Mouse (Mus musculus) G1E (cell line): ENCODE results near the gene Atxn10. TPM values are rescaled to one million over a fixed set of nuclear protein-coding genes. Genes with fewer than 3 reads are reported as not detected.

Experiments
- ATAC-seq: 2 replicates; pipeline ENCODE4 v1.8.0; 2016; ENCODE audit warnings: mild to moderate bottlenecking; ENCODE audit not compliant: insufficient number of reproducible peaks, poor library complexity, low FRiP score, severe bottlenecking; ENCODE audit errors: extremely low read depth
- DNase-seq: peaks from one replicate; pipeline ENCODE4 v3.0.0; 2012; ENCODE audit warnings: low spot score
- H3K27me3 ChIP-seq: 2 replicates; pipeline ENCODE4 v1.6.1; 2012; ENCODE audit warnings: mild to moderate bottlenecking, low read length, inconsistent platforms; ENCODE audit not compliant: insufficient read depth
- H3K36me3 ChIP-seq: replicated peaks from 2 replicates; pipeline ENCODE3; 2012; ENCODE audit warnings: mild to moderate bottlenecking, inconsistent platforms
- H3K4me1 ChIP-seq: 2 replicates; pipeline ENCODE4 v1.6.1; 2012; ENCODE audit warnings: low read depth, low read length, inconsistent platforms, mixed read lengths; ENCODE audit not compliant: insufficient read depth
- H3K4me3 ChIP-seq: 2 replicates; pipeline ENCODE4 v1.5.1; 2012; ENCODE audit warnings: low read depth, mild to moderate bottlenecking, inconsistent platforms, low read length, moderate library complexity, mixed read lengths
- H3K9me3 ChIP-seq: replicated peaks from 2 replicates; pipeline ENCODE4 v1.6.1; 2012; ENCODE audit warnings: inconsistent platforms
- CTCF ChIP-seq: IDR thresholded peaks from 2 replicates; pipeline ENCODE4 v1.5.1; 2012; ENCODE audit warnings: low read depth, low read length, inconsistent platforms, mixed read lengths
- GATA1 ChIP-seq: IDR thresholded peaks from 2 replicates; pipeline ENCODE4 v1.6.1; 2012; ENCODE audit warnings: borderline replicate concordance, low read length, inconsistent platforms, mixed read lengths
- GATA2 ChIP-seq: IDR thresholded peaks from 2 replicates; pipeline ENCODE4 v1.6.1; 2012; ENCODE audit warnings: low read depth, low read length, inconsistent platforms, borderline replicate concordance
- POLR2AphosphoS5 ChIP-seq: IDR thresholded peaks from 2 replicates; pipeline ENCODE4 v1.6.1; 2012; ENCODE audit warnings: low read depth, low read length, inconsistent platforms; ENCODE audit not compliant: insufficient replicate concordance
- TAL1 ChIP-seq: conservative IDR thresholded peaks from 2 replicates; pipeline ENCODE4 v1.6.1; 2012; ENCODE audit warnings: low read depth, low read length, inconsistent platforms, mixed read lengths
- polyA plus RNA-seq: library from polyadenylated mRNA; stranded (reverse); fragments of >175 nt; gene quantifications from 2 replicates; pipeline ENCODE4 v1.2.3, GENCODE M21; 2012
- total RNA-seq, 2 experiments: library from RNA; stranded (forward) in 1 of 2; stranded (reverse) in 1 of 2; fragments of 200-1000 nt in 1 of 2; fragments of >200 nt in 1 of 2; fragmentation: Nextera tagmentation in 1 of 2; gene quantifications; 2 replicates each; pipeline ENCODE4 v1.2.3; 2014 to 2017

Gene Atxn10
- total RNA-seq (2014; fragmentation: Nextera tagmentation), result 185 and 192 TPM in 2 replicates
- total RNA-seq (2017), result 94.3 and 99.1 TPM in 2 replicates
- 92.9 and 115 TPM in 2 replicates for polyA plus RNA-seq

- no peak for ATAC-seq
- no peak for DNase-seq
- Histone ChIP-seq H3K36me3 (peaks cover 12% of the 10 kb centered on the region), H3K27me3 (no peaks in the 10 kb centered on the region), H3K9me3 (no peaks in the 10 kb centered on the region), H3K4me3 (peak within 1 kb of the TSS; percentile 94), H3K4me1 (peaks cover 19% of the 10 kb centered on the region)
- TF ChIP-seq CTCF (no peak), TAL1 (no peak), GATA1 (no peak), GATA2 (no peak), POLR2AphosphoS5 (no peak)
These were observed at the start of gene Atxn10 for GRCm38 (mm10) chr15:85335671-85336300. Gene Atxn10 (plus strand): TSS chr15:85336245.

GRCm38 (mm10) chr15:85294632-85295031 is 41.4 kb upstream of the Atxn10 start:
- Histone ChIP-seq H3K27me3 (no peaks in the 10 kb centered on the region), H3K36me3 (no peaks in the 10 kb centered on the region), H3K4me1 (no peaks in the 10 kb centered on the region), H3K9me3 (peaks cover 7% of the 10 kb centered on the region), H3K4me3 (no peak overlapping the region)
- DNase-seq, result no peak
- ATAC-seq, result no peak
- TF ChIP-seq TAL1 (no peak), CTCF (no peak), GATA2 (no peak), POLR2AphosphoS5 (no peak), GATA1 (no peak)

GRCm38 (mm10) chr15:85295544-85295943 is 40.5 kb upstream of the Atxn10 start:
- no peak overlapping the region for H3K4me3 ChIP-seq
- peaks cover 7% of the 10 kb centered on the region for H3K9me3 ChIP-seq
- TF ChIP-seq POLR2AphosphoS5 (no peak), TAL1 (no peak), CTCF (no peak), GATA2 (no peak), GATA1 (no peak)
- H3K4me1 ChIP-seq, result no peaks in the 10 kb centered on the region
- H3K36me3 ChIP-seq, result no peaks in the 10 kb centered on the region
- H3K27me3 ChIP-seq, result no peaks in the 10 kb centered on the region
- DNase-seq (no peak), ATAC-seq (no peak)

DNA sequence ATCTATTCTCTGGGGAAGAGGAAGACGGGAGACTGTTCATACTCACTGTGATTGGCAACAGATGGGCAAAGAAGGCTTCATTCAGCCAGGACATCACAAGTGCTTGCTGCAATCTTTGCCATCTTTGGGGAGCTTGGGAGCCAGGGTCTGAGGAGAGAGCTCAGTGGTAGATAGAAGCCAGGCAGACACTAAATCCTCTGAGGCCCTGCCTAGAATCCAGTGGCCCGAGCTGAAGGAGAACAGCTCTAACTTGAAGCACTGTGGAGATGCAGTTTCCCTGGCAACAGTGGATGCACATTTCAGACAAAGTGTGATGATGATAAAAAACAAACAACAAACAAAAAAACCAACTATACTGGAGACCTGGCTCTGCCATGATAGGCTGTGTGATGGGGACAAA is 40.1 kb upstream of the Atxn10 start:
- H3K9me3 ChIP-seq, result peaks cover 4% of the 10 kb centered on the region; the same call in 1 of the 2 replicates
- no peak for TF ChIP-seq TAL1
- no peak for TF ChIP-seq GATA1
- TF ChIP-seq GATA2, result no peak
- ATAC-seq, result no peak
- no peaks in the 10 kb centered on the region for H3K4me1 ChIP-seq
- H3K4me3 ChIP-seq, result no peak overlapping the region
- H3K27me3 ChIP-seq, result no peaks in the 10 kb centered on the region
- DNase-seq, result no peak
- H3K36me3 ChIP-seq, result no peaks in the 10 kb centered on the region

DNA sequence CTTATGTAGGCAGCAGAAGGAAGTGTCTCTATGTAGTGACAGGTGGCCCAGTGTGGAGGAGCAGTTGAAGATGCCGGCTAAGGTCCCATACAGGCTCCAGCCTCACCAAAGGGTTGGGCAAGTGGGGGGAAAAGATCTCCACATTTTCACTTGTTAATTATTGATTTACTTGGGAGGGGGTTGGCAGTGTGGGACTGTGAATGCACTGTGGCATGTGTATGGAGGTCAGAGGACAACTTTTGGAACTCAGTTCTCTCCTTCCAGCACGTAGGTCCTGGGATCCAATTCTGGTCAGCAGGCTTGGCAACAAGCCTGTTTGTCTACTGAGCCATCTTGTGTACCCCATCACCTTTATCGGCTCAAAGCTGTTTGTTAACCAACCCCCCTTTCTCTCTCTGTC is 39.5 kb upstream of the Atxn10 start:
- ATAC-seq (no peak), DNase-seq (no peak)
- no peaks in the 10 kb centered on the region for H3K4me1 ChIP-seq
- H3K4me3 ChIP-seq, result no peak overlapping the region
- H3K9me3 ChIP-seq, result no peaks in the 10 kb centered on the region
- H3K27me3 ChIP-seq, result no peaks in the 10 kb centered on the region
- H3K36me3 ChIP-seq, result no peaks in the 10 kb centered on the region
- TF ChIP-seq GATA2 (no peak), POLR2AphosphoS5 (no peak), TAL1 (no peak), GATA1 (no peak), CTCF (no peak)

DNA sequence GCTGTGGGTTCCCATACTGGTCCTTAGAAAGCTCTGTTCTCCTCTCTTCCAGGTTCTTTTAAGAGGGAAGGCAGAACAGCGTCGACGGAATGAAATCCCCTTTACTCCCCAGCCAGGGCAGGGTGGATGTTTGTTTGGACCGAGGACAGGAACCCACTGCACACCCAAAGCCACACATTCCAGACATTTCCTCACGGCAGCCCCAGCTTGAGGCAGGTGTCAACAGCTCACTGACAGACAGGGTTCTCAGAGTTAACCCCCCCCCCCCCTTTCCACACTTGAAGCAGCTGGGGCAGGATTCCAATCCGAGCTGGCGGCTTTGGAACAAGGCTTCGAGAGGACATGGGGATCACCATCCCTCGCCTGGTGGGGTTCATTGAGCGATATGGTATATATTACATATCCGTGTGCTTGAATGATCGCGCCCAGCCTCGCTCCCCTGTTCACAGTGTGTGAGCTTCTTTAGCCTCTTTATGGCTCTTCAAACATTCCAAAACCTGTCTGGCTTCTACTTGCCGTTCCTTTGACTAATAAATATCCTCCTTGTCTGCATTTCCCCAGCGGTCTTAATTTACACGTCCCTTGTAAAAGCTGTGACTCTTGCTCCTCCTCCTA is 37.8 kb upstream of the Atxn10 start:
- H3K9me3 ChIP-seq, result peaks cover 5% of the 10 kb centered on the region; the same call in 1 of the 2 replicates
- H3K27me3 ChIP-seq, result no peaks in the 10 kb centered on the region
- H3K4me3 ChIP-seq, result no peak overlapping the region
- no peaks in the 10 kb centered on the region for H3K36me3 ChIP-seq
- DNase-seq (no peak), ATAC-seq (no peak)
- TF ChIP-seq CTCF (no peak), GATA1 (no peak), POLR2AphosphoS5 (no peak), TAL1 (no peak), GATA2 (no peak)
- no peaks in the 10 kb centered on the region for H3K4me1 ChIP-seq

DNA sequence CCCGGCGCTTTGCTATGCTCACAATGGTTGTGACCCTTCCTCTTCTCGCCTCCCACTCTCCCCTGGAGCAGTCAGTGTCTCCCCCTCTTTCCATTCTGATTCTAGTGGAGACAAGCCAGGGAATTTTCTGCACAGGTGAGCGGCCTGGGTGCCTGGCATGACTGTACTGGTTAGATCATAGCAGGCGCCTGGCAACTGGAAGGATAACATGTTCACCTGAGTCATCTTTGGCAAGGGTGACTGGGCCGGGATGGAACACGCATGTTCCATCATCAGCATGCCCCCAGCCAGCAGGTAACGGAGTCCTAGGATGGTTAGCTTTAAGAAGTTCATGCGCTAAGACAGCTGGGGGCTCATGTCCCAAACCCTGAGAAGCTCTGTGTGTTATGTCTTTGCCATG is 37.1 kb upstream of the Atxn10 start:
- H3K9me3 ChIP-seq, result peaks cover 6% of the 10 kb centered on the region; the same call in 1 of the 2 replicates
- no peak overlapping the region for H3K4me3 ChIP-seq
- H3K27me3 ChIP-seq, result no peaks in the 10 kb centered on the region
- TF ChIP-seq TAL1, result no peak
- no peak for TF ChIP-seq GATA1
- no peak for TF ChIP-seq GATA2
- no peak for TF ChIP-seq CTCF
- no peak for TF ChIP-seq POLR2AphosphoS5
- H3K36me3 ChIP-seq, result no peaks in the 10 kb centered on the region
- no peak for ATAC-seq
- DNase-seq, result no peak
- H3K4me1 ChIP-seq, result no peaks in the 10 kb centered on the region
